Mouse (Mus musculus) frontal cortex, postnatal 10 days (tissue): Measurements from ENCODE around the gene Lin7a.
A peak's percentile ranks its signal among the peaks of the same experiment; 100 is the strongest.

Experiments
- DNase-seq, 2 experiments: peaks; one replicate each; pipeline ENCODE4 v3.0.0; 2022; ENCODE audit warnings: low spot score in 2 of 2, mixed read lengths in 1 of 2

Lin7a gene

GRCm38 (mm10) chr10:107319648-107320047 lies 48.2 kb downstream of the Lin7a start:
- DNase-seq: no peak

DNA sequence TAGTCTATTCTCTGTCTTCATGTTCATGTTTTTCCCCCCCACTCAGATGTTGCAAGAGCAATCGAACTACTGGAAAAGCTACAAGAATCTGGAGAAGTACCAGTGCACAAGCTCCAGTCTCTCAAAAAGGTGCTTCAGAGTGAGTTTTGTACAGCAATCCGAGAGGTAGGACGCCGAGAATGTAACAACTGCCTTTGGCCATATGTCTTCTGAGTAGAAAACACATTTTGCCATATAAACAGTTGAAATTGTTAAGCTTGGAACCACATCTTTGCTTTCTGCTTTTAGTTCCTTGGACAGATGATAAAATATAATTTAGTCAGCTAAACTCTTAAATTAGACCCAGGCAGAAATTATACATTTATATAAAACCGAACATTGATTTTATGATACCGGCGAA lies 52.4 kb downstream of the Lin7a start:
- DNase-seq: no peak

- no peak for DNase-seq
These were observed 54.1 kb downstream of the Lin7a start for GRCm38 (mm10) chr10:107325558-107325957.

DNA sequence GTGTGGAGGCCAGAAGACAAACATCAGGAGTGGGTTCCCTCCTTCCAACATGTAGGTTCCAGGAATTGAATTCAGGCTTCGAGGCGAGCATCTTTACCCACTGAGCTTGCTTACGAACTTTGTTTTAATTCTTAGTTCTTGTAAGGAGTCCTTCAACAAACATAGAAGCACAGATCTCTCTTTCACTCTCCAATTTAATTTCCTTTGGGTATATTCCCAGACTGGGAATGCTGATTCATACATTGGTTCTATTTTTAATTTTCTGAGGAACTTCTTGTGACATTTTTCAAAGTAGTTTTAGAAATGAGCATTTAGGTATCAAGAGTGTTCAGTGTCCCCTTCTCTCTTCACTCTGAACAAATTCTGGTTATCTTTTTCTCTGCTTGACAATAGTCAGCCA lies 68.0 kb downstream of the Lin7a start:
- no peak for DNase-seq

DNA sequence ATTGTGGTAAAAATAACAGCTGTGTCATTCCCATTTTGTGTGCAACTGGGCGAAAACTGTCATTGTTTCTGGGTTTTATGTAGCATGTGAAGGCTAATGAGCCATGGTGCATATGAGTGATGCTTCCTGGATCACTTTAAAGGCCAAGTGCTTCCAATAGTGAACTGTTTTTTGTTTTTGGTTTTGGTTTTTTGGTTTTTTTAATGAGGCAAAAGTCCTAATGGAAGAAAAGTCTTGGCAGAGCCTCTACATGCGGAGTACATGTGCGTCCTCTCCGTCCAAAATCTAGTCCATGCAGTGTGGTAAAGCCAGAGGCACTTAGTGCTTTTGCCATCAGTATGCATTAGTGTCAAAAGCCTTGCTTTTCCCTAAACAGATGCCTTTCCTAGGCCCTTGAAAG lies 69.7 kb downstream of the Lin7a start:
- no peak for DNase-seq

- no peak for DNase-seq
These were observed 72.7 kb downstream of the Lin7a start for GRCm38 (mm10) chr10:107344200-107344599.

DNA sequence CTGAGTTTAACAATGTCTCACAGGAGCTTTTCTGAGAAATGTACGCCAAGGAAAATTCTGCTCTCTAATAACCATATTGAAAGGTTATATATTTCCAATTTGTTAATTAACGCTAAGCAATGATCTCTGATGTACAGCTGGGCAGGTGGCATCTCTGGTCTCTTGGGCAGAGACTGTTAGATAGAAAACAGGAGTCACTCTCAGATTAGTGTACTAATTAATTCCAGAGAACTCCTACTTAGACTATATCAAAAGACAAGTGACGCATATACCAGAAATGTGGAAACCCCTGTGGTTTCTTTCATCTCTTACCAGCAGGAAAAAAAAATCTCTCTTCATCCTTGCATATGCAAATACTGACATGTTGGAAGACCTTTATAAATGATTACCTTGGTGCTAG lies 76.4 kb downstream of the Lin7a start:
- DNase-seq: no peak

- DNase-seq: no peak
These were observed 80.4 kb downstream of the Lin7a start for GRCm38 (mm10) chr10:107351696-107352485.

GRCm38 (mm10) chr10:107353483-107353882 lies 82.0 kb downstream of the Lin7a start:
- DNase-seq: no peak

GRCm38 (mm10) chr10:107358443-107359040 lies 87.1 kb downstream of the Lin7a start:
- DNase-seq: no peak

- no peak for DNase-seq
These were observed 87.8 kb downstream of the Lin7a start for GRCm38 (mm10) chr10:107359296-107359695.

GRCm38 (mm10) chr10:107361546-107361945 lies 90.1 kb downstream of the Lin7a start:
- DNase-seq: no peak

DNA sequence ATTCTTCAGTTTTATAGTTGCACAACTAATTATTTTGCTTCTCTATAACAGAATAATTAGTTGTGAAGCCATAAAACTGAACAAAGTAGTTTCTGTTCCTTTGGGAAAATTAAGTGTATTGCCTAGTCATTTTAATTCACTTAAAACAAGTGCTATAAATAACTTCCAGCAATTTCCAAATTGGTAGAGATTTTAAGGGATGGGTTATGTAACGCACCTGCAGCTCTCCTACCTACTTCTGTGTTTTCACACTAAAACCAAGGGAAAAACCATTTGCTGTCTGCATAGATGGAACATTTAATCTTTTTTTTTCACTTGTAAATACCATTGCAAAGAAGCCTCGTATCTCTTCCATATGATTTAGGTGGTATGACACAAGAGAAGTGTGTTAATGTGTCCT lies 90.5 kb downstream of the Lin7a start:
- no peak for DNase-seq

- no peak for DNase-seq
These were observed 91.7 kb downstream of the Lin7a start for GRCm38 (mm10) chr10:107363049-107363816.

DNA sequence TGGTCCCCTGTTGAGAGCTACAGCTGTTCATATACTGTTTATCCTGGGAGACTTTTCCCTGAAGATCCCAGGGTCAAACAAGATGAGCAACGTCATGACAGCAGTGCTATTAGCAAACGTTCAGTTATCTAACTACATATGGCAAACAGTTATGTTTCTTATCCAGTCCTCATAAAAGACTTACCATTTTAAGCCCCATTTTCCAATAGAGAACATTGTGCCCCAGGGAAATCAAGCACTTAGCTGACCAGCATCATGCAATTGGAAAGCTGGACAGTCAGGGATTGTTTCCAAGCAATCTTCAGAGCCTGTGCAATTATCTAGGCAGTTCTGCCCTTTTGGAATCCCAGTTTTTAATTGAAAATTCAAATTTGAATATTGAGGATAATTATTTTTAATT lies 105.7 kb downstream of the Lin7a start:
- DNase-seq: no peak

DNA sequence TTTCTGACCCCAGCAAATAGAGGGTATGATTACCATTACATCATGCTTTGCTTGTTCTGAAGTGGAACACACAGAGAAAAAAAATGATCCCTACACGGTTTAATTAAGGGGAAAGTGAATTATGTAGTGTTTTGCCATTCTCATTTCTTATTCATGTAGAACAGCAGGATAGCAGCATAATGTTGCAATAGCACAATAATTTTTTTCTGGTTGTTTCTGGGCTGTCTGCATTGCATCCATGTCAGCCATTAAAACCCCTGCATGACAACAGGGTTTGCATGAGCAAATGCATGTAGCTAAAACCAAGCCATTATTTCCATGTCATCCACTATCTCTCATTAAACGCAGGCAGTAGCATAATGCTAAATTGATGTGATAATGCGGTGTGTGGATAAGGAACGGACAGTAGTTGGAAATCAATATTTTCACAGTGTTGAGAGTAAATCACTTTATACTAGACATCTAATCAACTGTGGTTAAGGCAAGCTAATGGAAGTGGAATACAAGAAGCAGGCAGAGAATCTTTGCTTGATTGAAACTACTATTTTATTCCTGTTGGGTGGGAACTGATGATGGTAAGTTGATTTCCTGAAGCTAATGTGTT lies 109.8 kb downstream of the Lin7a start:
- no peak for DNase-seq

DNA sequence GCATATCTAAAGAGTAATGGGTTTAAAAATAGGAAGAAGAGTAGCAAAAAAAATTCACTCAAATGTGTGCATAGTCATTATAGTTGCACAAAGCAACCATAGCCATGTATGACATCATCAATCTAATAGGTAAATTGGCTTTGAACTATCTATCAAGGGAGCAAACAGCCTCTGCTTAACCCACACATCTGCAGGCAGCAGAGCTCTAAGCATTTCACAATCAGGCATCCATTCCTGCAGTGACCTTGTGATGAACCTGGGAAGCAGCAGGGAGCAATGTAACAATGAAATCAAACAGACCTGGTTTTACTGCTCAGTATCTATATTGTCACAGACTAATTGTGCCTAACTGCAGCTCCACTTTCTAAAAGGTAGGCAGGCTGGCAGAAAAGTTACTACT lies 112.3 kb downstream of the Lin7a start:
- no peak for DNase-seq

DNA sequence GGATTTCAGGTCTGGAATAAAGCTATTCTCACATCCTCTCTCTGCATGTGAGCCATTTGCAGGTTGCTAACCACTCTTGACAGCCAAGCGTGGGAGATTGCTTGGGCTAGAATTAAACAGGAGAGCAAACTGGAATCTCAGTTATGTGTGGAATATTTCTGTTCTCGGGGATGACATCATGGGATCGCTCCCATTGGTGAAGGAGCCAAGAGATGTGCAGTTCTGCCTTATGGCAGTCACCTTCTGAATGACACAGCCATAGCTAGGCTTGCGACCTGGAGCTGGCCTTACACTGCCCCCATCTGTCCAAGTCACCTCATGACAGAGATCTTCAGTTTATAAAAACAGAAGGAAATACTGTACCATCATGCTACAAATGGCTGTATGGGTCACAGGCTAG lies 118.0 kb downstream of the Lin7a start:
- peak; percentile 43 to 59 for DNase-seq

DNA sequence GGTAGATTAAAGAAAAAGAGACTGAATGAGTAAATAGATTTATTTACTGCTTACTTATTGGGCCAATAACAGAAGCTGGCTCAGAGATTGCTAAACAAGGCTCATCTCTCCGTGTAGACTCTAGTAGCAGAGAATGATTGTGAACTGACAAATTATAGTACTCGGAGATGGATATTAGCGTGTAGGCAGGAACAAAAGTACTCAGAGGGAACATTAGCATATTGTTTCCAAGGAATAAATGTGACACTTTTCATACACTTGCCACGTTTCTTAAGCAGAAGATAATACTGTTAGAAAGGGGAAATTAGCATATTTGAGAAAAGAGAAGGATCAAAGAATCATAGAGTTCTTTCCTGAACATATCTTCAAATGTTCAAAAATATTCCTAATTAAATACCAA lies 133.9 kb downstream of the Lin7a start:
- DNase-seq: no peak

DNA sequence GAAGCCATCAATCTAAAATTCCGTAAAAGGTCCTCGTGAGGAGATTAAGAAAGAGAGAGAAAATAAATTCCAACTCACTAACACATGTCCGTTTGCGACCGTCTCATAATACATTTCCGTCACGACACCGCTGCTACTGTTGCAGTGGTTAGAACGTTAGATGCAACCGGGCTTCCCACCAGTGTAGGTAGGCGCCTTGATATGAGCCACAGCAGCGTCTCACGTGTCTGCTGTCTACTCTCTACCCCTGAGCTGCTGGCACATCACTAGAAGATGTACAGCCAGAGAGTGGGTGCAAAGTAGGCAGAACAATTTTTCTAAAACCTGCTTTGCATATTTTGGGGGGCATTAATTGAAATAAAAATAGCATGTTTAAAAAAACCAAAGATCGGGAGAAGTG lies 146.8 kb downstream of the Lin7a start:
- DNase-seq: no peak

- no peak for DNase-seq
These were observed 165.5 kb downstream of the Lin7a start for GRCm38 (mm10) chr10:107436967-107437366.

DNA sequence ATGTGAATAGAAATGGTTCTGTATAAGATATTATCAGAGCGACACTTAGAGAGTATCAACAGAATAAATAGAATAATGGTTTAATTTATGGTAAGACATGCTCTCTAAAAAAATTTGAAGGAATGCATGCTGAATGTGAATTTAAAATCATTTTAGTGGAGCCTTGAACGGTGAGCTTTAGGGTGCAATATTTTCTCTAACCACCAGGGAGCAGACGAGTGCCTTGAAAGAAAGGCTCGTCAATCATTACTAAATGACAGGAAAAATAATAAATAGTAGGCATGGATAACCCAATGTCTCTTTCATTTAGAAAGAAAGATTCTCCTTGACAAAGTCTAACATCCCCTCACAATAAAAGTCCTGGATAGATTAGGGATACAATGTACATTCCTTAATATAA lies 171.3 kb downstream of the Lin7a start:
- no peak for DNase-seq
